Mouse (Mus musculus): ENCODE measurements around the gene Crip3. TPM values are rescaled to one million over a fixed set of nuclear protein-coding genes. Genes with fewer than 3 reads are reported as not detected.
A peak's percentile ranks its signal among the peaks of the same experiment; 100 is the strongest.

Gene Crip3
- under 1 TPM; 0.38 to 0.39 TPM for total RNA-seq (2021)
- long read RNA-seq, experiment 1: 0 reads
- long read RNA-seq, experiment 2: 0 reads

GRCm38 (mm10) chr17:46428761-46429414 lies at the start of gene Crip3:
TSS of gene Crip3 (plus strand) at chr17:46428926.
- intact Hi-C loops (cut with DNase I): no loop called here
- DNase-seq: no peak

- intact Hi-C loops (cut with DNase I): loop anchor here (5.0 kb wide), 2 partner anchors 101 to 116 kb away; partner anchors contain the start of gene Tjap1
- DNase-seq: peak; percentile 93 to 97
These were observed 45.2 kb upstream of the Crip3 start, which contains the start of gene Zfp318 for GRCm38 (mm10) chr17:46383294-46384060. TSS of gene Zfp318 (plus strand) at chr17:46383731.

GRCm38 (mm10) chr17:46384061-46384801 lies 44.5 kb upstream of the Crip3 start:
- DNase-seq: peak in 1 of 2 experiments; percentile 31
- intact Hi-C loops (cut with DNase I): loop anchor here (5.0 kb wide), 2 partner anchors 102 to 117 kb away; partner anchors contain the start of gene Tjap1

- DNase-seq: no peak
- intact Hi-C loops (cut with DNase I): loop anchor here (5.0 kb wide), 1 partner anchor 61 kb away; the partner anchor contains the start of gene Abcc10
These were observed 40.5 kb upstream of the Crip3 start for GRCm38 (mm10) chr17:46388200-46388599.

- no peak for DNase-seq
- intact Hi-C loops (cut with DNase I): no loop called here
These were observed 35.7 kb upstream of the Crip3 start for GRCm38 (mm10) chr17:46393012-46393411.

- no peak for DNase-seq
- intact Hi-C loops (cut with DNase I): no loop called here
These were observed 34.1 kb upstream of the Crip3 start for GRCm38 (mm10) chr17:46394631-46395030.

GRCm38 (mm10) chr17:46408478-46408877 lies 20.2 kb upstream of the Crip3 start:
- intact Hi-C loops (cut with DNase I): no loop called here
- no peak for DNase-seq

GRCm38 (mm10) chr17:46418628-46419027 lies 10.1 kb upstream of the Crip3 start:
- DNase-seq: no peak
- intact Hi-C loops (cut with DNase I): no loop called here

GRCm38 (mm10) chr17:46419717-46420116 lies 9.0 kb upstream of the Crip3 start:
- DNase-seq: no peak
- intact Hi-C loops (cut with DNase I): no loop called here

- DNase-seq: no peak
- intact Hi-C loops (cut with DNase I): no loop called here
These were observed 2.2 kb upstream of the Crip3 start for GRCm38 (mm10) chr17:46426496-46426895.

- intact Hi-C loops (cut with DNase I): loop anchor here (2.0 kb wide), 1 partner anchor 71 kb away; no protein-coding TSS in a partner anchor
- DNase-seq: no peak
These were observed 4.9 kb downstream of the Crip3 start for GRCm38 (mm10) chr17:46433627-46434026.

- intact Hi-C loops (cut with DNase I): no loop called here
- no peak for DNase-seq
These were observed 8.1 kb downstream of the Crip3 start for GRCm38 (mm10) chr17:46436672-46437366.

GRCm38 (mm10) chr17:46438298-46438873 lies 9.7 kb downstream of the Crip3 start, which contains the start of gene Slc22a7:
TSS of gene Slc22a7 (minus strand) at chr17:46438457.
- DNase-seq: no peak
- intact Hi-C loops (cut with DNase I): no loop called here

- intact Hi-C loops (cut with DNase I): no loop called here
- no peak for DNase-seq
These were observed 10.4 kb downstream of the Crip3 start for GRCm38 (mm10) chr17:46439176-46439575.

- intact Hi-C loops (cut with DNase I): no loop called here
- no peak for DNase-seq
These were observed 16.3 kb downstream of the Crip3 start for GRCm38 (mm10) chr17:46444839-46445579.

GRCm38 (mm10) chr17:46446264-46446663 lies 17.5 kb downstream of the Crip3 start:
- intact Hi-C loops (cut with DNase I): no loop called here
- no peak for DNase-seq

GRCm38 (mm10) chr17:46452683-46453082 lies 24.0 kb downstream of the Crip3 start:
- no peak for DNase-seq
- intact Hi-C loops (cut with DNase I): no loop called here

GRCm38 (mm10) chr17:46453302-46453948 lies 24.7 kb downstream of the Crip3 start:
- intact Hi-C loops (cut with DNase I): no loop called here

More at GRCm38 (mm10) chr17:46453302-46453948, 24.7 kb downstream of the Crip3 start:
- no peak for DNase-seq
